Mouse (Mus musculus) left cerebral cortex, adult 2 months (tissue): ENCODE measurements around the gene Gm17428. TPM values are rescaled to one million over a fixed set of nuclear protein-coding genes. Genes with fewer than 3 reads are reported as not detected.
"Not testable (repeated sequence)": the region's sequence is repeated elsewhere in the genome, so short reads cannot be mapped to it uniquely, and the experiment has no call there.

Source experiments
- DNase-seq, 2 experiments: peaks; one replicate each; pipeline ENCODE4 v3.0.0; 2021 to 2022; ENCODE audit warnings: low spot score in 2 of 2, mixed read lengths in 1 of 2; ENCODE audit errors: extremely low spot score in 1 of 2
- H3K27ac ChIP-seq: fragments of 200-600 bp; 2 replicates; pipeline ENCODE4 v1.8.1; 2022
- H3K4me3 ChIP-seq: fragments of 200-600 bp; 2 replicates; pipeline ENCODE4 v1.8.1; 2022
- CTCF ChIP-seq: fragments of 200-600 bp; IDR thresholded peaks from 2 replicates; pipeline ENCODE4 v1.8.1; 2022; ENCODE audit warnings: antibody characterized with exemption, mild to moderate bottlenecking, moderate library complexity
- intact Hi-C: fragments of 180-260 bp; cut with DNase I; formaldehyde crosslinking; loops from one replicate; pipeline ENCODE4 v1.15.1; 2025
- total RNA-seq, 2 experiments: library from RNA; stranded (reverse); gene quantifications; 2 replicates each; pipeline ENCODE4 v1.2.3; 2021

Gm17428 gene
- total RNA-seq, 2 experiments from 2014 or later = not detected

DNA sequence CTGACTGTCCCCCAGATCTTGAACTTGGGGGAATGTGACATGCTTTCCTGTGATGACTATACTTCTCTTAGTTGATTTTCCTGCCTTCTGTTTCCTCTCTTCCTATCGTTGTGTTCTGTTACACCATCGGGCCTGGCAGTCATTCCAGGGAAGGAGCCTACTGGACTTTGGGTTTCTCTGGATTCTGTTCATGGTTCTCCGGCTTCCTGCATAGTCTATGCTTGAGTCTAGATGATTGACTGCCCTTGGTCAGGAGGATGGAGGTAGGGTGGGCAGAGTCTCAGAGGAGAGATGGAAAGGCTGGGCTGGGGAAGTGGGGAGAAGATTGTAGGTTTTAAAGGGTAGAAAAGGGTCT is 36.6 kb upstream of the Gm17428 start:
- DNase-seq = no peak
- intact Hi-C loops = no loop called here
- no peak for TF ChIP-seq CTCF

DNA sequence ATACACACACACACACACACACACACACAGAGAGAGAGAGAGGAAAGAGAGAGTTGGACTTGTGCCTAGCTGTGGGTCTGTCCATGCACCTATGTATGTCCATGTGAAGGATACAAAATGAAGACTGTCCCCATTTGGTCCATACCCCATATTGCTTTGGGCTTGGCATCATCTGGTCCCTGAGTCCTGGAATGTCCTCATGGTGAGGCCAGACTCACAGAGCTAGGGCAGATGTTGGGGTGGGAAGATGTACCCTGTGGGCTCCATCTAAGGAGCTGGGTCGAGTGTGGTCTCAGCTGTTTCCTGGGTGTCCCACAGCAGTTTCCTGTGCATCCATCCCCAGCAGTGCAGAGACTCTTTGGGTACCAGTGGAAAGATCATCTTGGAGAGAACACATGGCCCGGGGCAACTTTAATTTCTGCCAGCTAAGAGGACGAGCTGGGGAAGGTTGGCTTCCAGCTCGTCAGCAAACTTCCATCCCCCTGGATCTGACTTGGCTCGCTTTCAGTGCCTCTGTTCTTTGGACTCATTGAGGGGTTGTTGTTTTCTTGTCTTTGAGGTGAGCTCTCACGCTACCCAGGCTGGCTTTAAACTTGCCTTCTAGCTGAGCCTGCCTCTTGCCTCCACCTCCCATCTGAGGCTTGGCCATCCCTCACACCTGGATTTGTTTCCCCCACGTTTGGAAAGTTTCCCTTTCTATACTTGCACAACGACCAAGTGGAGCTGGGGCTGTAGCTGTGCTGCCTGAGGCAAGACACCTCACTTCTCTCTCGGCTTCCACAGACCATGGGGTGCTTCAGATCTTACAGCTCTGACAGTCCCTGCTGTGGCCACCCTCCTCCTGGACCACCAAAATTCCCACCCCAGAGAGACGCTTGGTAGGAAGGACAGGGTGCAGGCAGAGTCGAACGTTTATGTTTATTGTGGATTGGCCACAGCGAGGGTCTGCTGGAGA is 35.4 kb upstream of the Gm17428 start:
- H3K27ac ChIP-seq = no peak overlapping the region
- intact Hi-C loops = no loop called here
- no peak for DNase-seq
- TF ChIP-seq CTCF = no peak
- no peak overlapping the region for H3K4me3 ChIP-seq

More for the DNA sequence above, 36.6 kb upstream of the Gm17428 start:
- no peak overlapping the region for H3K4me3 ChIP-seq
- no peak overlapping the region for H3K27ac ChIP-seq

DNA sequence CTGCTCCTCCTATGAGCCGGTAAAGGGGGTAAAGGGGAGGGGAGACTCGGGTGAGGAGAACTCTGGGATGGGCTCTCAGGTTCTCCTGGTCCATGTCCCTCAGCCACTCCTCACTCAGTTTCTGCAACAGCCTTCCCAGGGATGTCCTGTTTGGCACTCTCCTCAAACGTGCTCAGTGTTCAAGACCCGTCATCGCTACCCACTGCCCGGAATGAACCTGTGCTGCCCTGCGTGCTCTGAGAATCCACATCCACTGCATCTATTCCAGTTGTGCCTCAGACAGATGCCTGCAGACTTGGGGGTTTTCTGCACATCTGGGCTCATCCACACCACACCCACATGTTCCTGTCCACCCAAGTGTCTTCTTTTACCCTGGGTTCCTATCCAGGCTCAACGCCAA is 34.3 kb upstream of the Gm17428 start:
- Histone ChIP-seq H3K27ac (no peak overlapping the region), H3K4me3 (no peak overlapping the region)
- intact Hi-C loops = no loop called here
- TF ChIP-seq CTCF = no peak
- DNase-seq = no peak

DNA sequence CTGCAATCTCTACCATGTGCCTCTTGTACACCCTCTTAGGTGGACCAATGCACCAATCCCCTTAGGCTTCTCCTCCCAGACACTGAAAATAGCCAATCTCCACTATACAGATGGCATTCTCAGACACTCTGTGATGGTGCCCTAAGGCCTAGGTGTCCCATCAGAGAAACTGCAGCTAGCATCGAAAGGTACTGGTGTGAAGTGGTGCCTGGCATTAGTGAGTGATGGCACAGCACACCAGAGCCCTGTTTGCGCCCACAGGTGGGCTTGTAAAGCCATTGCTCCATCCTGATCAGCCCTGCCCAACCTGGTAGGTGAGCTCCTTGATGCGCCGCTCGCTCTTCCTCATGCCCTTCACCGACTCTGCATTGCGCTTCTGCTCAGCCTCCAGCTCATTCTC is 32.8 kb upstream of the Gm17428 start:
- intact Hi-C loops = no loop called here
- no peak overlapping the region for H3K27ac ChIP-seq
- TF ChIP-seq CTCF = no peak
- no peak overlapping the region for H3K4me3 ChIP-seq
- DNase-seq = no peak

DNA sequence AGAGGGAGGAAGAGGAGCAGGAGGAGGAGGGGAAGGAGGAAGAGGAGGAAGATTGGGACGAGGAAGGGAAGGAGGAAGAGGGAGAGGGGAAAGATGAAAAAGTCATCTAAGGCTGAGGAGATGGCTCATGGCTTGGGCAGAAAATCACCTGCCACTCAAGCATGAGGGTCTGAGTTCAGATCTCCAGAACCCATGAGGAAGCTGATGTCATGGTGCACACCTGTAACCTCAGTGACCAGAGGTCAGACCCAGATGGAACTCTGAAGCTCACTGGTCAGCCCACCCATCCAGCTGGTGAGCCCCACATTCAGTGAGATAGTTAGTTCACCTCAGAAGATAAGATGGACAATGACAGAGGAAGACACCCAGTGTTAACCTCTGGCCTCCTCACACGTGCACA is 31.8 kb upstream of the Gm17428 start:
- intact Hi-C loops = no loop called here
- TF ChIP-seq CTCF = no peak
- no peak for DNase-seq
- Histone ChIP-seq H3K4me3 (no peak overlapping the region), H3K27ac (no peak overlapping the region)

DNA sequence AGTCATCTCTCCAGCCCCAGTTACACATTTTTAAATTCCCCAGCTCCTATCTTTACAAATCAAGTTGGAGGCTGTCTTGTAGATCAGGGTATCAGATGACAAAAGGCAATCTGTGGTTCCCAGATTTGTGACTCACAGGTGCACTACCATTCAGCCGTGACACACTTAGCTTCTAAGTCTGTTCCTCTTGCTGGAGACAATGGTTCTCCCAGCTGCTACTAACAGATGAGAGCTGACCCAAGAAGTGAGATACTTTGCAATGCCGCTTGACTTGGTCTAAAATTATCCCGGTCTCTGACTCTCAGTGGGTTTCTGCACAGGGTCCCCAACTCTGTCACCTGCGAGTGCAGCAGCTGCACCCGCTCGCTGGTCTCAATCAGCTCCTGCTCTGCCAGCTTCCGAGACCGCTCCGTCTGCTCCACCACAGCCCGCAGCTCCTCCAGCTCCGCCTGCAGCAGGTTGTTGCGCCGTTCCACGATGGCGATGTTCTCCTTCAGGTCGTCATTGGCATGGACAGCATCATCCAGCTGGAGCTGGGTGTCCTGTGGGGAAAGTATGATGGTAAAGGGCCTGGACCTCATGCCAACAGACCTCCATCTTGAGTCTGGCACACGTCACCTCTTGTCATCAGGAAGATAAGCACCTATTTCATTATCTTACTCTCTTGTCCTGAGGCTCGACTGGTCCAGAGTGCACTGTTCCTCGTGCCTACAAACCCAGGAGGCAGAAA is 30.6 kb upstream of the Gm17428 start:
- Histone ChIP-seq H3K27ac (no peak overlapping the region), H3K4me3 (no peak overlapping the region)
- intact Hi-C loops = no loop called here
- TF ChIP-seq CTCF = no peak
- DNase-seq = no peak

DNA sequence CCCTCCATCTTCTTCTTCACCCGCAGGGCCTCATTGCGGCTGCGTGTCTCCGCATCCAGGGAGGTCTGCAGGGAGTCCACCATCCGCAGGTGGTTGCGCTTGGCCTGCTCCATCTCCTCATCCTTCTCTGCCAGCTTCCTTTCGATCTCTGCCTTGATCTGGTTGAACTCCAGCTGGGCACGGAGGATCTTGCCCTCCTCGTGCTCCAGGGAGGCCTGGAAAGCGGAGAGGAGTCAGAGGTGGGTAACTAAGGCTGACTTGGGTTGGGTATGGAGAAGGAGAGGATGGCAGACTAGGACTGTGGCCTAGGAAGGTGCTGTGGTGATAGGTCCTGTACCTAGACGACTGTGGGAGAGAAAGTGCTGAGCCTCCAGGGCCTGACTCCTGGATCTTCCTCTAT is 29.7 kb upstream of the Gm17428 start:
- DNase-seq, H3K4me3 ChIP-seq, H3K27ac ChIP-seq, intact Hi-C loops: not testable (repeated sequence)

DNA sequence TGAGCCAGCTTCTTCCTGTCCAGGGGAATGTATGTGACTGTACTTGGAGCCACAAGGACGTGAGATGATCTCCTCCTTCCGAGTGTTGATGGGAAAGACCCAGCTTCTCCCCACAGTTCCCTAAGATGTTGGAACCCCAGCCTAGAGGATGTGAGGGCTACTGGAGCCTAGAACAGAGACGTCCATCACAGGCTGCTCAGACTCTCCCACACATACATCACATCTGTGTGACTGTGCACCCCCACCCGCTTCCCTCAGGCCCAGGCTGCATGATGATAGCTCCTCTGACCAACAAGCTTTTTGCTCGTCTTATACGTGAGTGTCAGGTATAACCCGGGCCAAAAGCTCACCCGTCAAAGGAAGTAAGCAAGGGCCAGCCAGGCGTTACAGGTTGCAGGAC is 28.0 kb upstream of the Gm17428 start:
- no peak for DNase-seq
- Histone ChIP-seq H3K4me3 (no peak overlapping the region), H3K27ac (no peak overlapping the region)
- intact Hi-C loops = loop anchor here (1.0 kb wide), 1 partner anchor 26 kb away; no protein-coding TSS in a partner anchor
- TF ChIP-seq CTCF = no peak

DNA sequence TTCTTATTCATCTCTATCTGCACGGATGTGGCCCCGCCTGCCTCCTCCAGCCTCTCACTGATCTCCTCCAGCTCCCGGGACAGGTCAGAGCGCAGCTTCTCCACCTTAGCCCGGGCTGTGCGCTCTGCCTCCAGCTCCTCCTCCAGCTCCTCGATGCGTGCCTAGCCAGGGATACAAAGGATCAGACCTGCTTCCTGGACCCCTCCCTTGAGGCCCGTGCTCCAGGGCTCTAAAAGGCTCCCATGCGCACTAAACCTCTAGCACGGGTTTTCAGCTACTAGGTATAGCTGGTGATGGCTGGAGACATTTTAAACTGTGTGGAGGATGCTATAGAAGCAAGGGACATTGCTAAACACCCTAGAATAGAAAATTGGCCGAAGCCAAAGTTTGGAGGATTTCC is 26.2 kb upstream of the Gm17428 start:
- Histone ChIP-seq H3K4me3 (no peak overlapping the region), H3K27ac (no peak overlapping the region)
- no peak for DNase-seq
- intact Hi-C loops = no loop called here
- no peak for TF ChIP-seq CTCF

DNA sequence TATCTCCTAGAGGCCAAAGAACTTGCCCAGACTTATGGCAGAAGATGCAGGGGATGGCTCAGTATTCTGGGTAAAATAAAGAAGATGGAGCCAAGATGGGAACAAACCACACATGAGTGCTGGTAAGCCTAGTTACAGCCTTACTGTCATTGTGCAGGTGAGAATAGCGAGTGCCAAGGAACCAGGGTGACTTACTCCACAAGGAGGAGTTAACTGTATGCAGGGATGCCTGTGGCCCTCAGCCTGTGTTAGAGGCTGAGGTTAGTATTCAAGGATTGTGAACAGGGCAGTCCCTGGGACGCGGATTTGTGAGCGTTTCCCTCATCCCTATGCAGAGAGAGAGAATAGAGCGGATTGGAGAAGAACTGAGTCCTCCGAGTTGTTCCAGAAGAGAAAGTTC is 25.1 kb upstream of the Gm17428 start:
- no peak overlapping the region for H3K4me3 ChIP-seq
- no peak for DNase-seq
- no peak overlapping the region for H3K27ac ChIP-seq
- intact Hi-C loops = no loop called here
- TF ChIP-seq CTCF = no peak

DNA sequence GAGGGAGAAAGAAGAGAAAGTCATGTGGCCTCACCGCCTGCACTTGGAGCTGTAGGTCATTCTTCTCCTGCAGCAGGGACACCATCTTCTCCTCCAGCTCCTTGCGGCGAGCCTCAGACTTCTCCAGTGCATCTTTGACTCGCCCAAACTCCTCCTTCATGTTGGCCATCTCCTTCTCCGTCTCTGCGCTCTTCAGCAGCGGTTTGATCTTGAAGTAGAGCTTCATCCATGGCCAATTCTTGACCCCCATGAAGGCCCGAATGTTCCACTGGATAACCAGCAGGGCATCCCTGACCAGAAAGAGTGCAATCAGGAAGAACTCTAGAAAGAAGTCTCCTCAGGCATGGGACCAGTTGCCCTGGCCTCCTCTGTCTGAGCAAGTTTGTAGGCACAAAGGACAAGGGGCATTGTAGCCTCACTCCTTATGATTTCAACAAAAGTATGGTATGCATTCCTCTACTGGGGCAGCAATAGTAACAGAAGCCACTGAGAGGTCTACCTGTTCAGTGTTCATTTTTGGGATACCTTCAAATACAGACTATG is 23.0 kb upstream of the Gm17428 start:
- Histone ChIP-seq H3K27ac (no peak overlapping the region), H3K4me3 (no peak overlapping the region)
- no peak for DNase-seq
- no peak for TF ChIP-seq CTCF
- intact Hi-C loops = no loop called here

DNA sequence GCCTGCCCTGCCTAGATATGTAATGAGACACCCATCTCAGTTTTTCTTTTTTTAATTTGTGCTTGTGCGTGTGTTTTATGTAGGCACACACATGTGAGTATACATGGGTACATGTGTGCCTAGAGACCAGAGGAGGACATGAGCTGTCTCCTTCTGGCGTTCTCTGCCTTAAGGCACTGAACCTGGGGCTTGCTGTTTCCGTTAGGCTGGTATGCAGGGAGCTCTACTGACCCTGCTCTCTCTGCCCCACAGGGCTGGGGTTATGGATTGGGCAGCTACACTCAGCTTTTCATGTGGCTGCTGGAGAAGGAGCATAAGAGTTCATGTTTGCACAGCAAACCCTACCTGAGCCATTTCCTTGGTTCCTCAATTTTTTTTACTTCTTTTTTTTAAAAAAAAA is 22.3 kb upstream of the Gm17428 start:
- TF ChIP-seq CTCF = no peak
- DNase-seq = no peak
- intact Hi-C loops = no loop called here
- no peak overlapping the region for H3K4me3 ChIP-seq
- H3K27ac ChIP-seq = no peak overlapping the region
